Mouse (Mus musculus): Measurements from ENCODE around the gene Ttll5. TPM values are rescaled to one million over a fixed set of nuclear protein-coding genes. Genes with fewer than 3 reads are reported as not detected.
A peak's percentile ranks its signal among the peaks of the same experiment; 100 is the strongest.

Ttll5 gene
- polyA plus RNA-seq, 1 experiment from 2014 or later, result 19.9 TPM

- Histone ChIP-seq H3K36me3 (ENCODE audit: control insufficient read depth, insufficient read depth, low read length) (no peaks in the 10 kb centered on the region; the same call in 1 of the 2 replicates), H3K27me3 (ENCODE audit: control insufficient read depth, insufficient read depth, low read length) (no peaks in the 10 kb centered on the region), H3K4me1 (replicated peaks; ENCODE audit: control insufficient read depth, insufficient read depth, low read length) (no peaks in the 10 kb centered on the region), H3K9me3 (ENCODE audit: control insufficient read depth, low read length) (no peaks in the 10 kb centered on the region), H3K27ac (ENCODE audit: low read depth, low read length) (no peak overlapping the region), H3K9ac (ENCODE audit: low read length) (no peak overlapping the region), H3K4me3 (ENCODE audit: low read depth, low read length) (no peak overlapping the region), H3K4me2 (ENCODE audit: low read depth, low read length, severe bottlenecking) (no peak overlapping the region)
- DNase-seq (ENCODE audit: low spot score), result no peak
- WGBS, result 95% methylated on average over 3 of the region's 3 CpGs
- no peak for ATAC-seq (replicated peaks; ENCODE audit: low FRiP score)
These were observed 4.4 kb downstream of the Ttll5 start for GRCm38 (mm10) chr12:85828856-85829255.

GRCm38 (mm10) chr12:85829866-85830265 is 5.4 kb downstream of the Ttll5 start:
- no peaks in the 10 kb centered on the region; the same call in 1 of the 2 replicates for H3K36me3 ChIP-seq (ENCODE audit: control insufficient read depth, insufficient read depth, low read length)
- ATAC-seq (replicated peaks; ENCODE audit: low FRiP score), result no peak

GRCm38 (mm10) chr12:85830691-85831090 is 6.2 kb downstream of the Ttll5 start:
- Histone ChIP-seq H3K36me3 (ENCODE audit: control insufficient read depth, insufficient read depth, low read length) (no peaks in the 10 kb centered on the region; the same call in 1 of the 2 replicates), H3K9ac (ENCODE audit: low read length) (no peak overlapping the region), H3K27ac (ENCODE audit: low read depth, low read length) (no peak overlapping the region), H3K4me1 (replicated peaks; ENCODE audit: control insufficient read depth, insufficient read depth, low read length) (no peaks in the 10 kb centered on the region; the same call in 1 of the 2 replicates), H3K4me2 (ENCODE audit: low read depth, low read length, severe bottlenecking) (no peak overlapping the region), H3K9me3 (ENCODE audit: control insufficient read depth, low read length) (no peaks in the 10 kb centered on the region), H3K27me3 (ENCODE audit: control insufficient read depth, insufficient read depth, low read length) (no peaks in the 10 kb centered on the region), H3K4me3 (ENCODE audit: low read depth, low read length) (no peak overlapping the region)
- DNase-seq (ENCODE audit: low spot score) (no peak), ATAC-seq (replicated peaks; ENCODE audit: low FRiP score) (no peak)
- WGBS, result 90% methylated on average over 3 of the region's 3 CpGs

More at GRCm38 (mm10) chr12:85829866-85830265, 5.4 kb downstream of the Ttll5 start:
- no peaks in the 10 kb centered on the region for H3K27me3 ChIP-seq (ENCODE audit: control insufficient read depth, insufficient read depth, low read length)
- H3K27ac ChIP-seq (ENCODE audit: low read depth, low read length), result no peak overlapping the region
- H3K9me3 ChIP-seq (ENCODE audit: control insufficient read depth, low read length), result no peaks in the 10 kb centered on the region
- H3K4me3 ChIP-seq (ENCODE audit: low read depth, low read length), result no peak overlapping the region
- no peaks in the 10 kb centered on the region for H3K4me1 ChIP-seq (replicated peaks; ENCODE audit: control insufficient read depth, insufficient read depth, low read length)
- 90% methylated on average over 3 of the region's 3 CpGs for WGBS
- no peak overlapping the region for H3K9ac ChIP-seq (ENCODE audit: low read length)
- no peak overlapping the region for H3K4me2 ChIP-seq (ENCODE audit: low read depth, low read length, severe bottlenecking)
- DNase-seq (ENCODE audit: low spot score), result no peak

- H3K4me1 ChIP-seq (replicated peaks; ENCODE audit: control insufficient read depth, insufficient read depth, low read length), result no peaks in the 10 kb centered on the region; the same call in 1 of the 2 replicates
- 84% methylated on average over 2 of the region's 2 CpGs for WGBS
- H3K4me3 ChIP-seq (ENCODE audit: low read depth, low read length), result no peak overlapping the region
- H3K27ac ChIP-seq (ENCODE audit: low read depth, low read length), result no peak overlapping the region
- H3K36me3 ChIP-seq (ENCODE audit: control insufficient read depth, insufficient read depth, low read length), result no peaks in the 10 kb centered on the region
- DNase-seq (ENCODE audit: low spot score), result peak; percentile 14
- no peak overlapping the region for H3K9ac ChIP-seq (ENCODE audit: low read length)
- ATAC-seq (replicated peaks; ENCODE audit: low FRiP score), result no peak
- H3K4me2 ChIP-seq (ENCODE audit: low read depth, low read length, severe bottlenecking), result no peak overlapping the region
- H3K27me3 ChIP-seq (ENCODE audit: control insufficient read depth, insufficient read depth, low read length), result no peaks in the 10 kb centered on the region
- H3K9me3 ChIP-seq (ENCODE audit: control insufficient read depth, low read length), result no peaks in the 10 kb centered on the region
These were observed 10.1 kb downstream of the Ttll5 start for GRCm38 (mm10) chr12:85834543-85834942.

- Histone ChIP-seq H3K27ac (ENCODE audit: low read depth, low read length) (no peak overlapping the region), H3K4me3 (ENCODE audit: low read depth, low read length) (no peak overlapping the region), H3K36me3 (ENCODE audit: control insufficient read depth, insufficient read depth, low read length) (no peaks in the 10 kb centered on the region), H3K27me3 (ENCODE audit: control insufficient read depth, insufficient read depth, low read length) (no peaks in the 10 kb centered on the region), H3K9me3 (ENCODE audit: control insufficient read depth, low read length) (no peaks in the 10 kb centered on the region), H3K9ac (ENCODE audit: low read length) (no peak overlapping the region), H3K4me2 (ENCODE audit: low read depth, low read length, severe bottlenecking) (no peak overlapping the region), H3K4me1 (replicated peaks; ENCODE audit: control insufficient read depth, insufficient read depth, low read length) (no peaks in the 10 kb centered on the region; the same call in 1 of the 2 replicates)
- ATAC-seq (replicated peaks; ENCODE audit: low FRiP score) (no peak), DNase-seq (ENCODE audit: low spot score) (no peak)
- 87% methylated on average over 2 of the region's 2 CpGs for WGBS
These were observed 13.3 kb downstream of the Ttll5 start for GRCm38 (mm10) chr12:85837765-85838164.

- H3K9ac ChIP-seq (ENCODE audit: low read length), result no peak overlapping the region
- no peaks in the 10 kb centered on the region; the same call in 1 of the 2 replicates for H3K4me1 ChIP-seq (replicated peaks; ENCODE audit: control insufficient read depth, insufficient read depth, low read length)
- H3K9me3 ChIP-seq (ENCODE audit: control insufficient read depth, low read length), result no peaks in the 10 kb centered on the region
- 91% methylated on average over 12 of the region's 12 CpGs for WGBS
- no peak overlapping the region for H3K27ac ChIP-seq (ENCODE audit: low read depth, low read length)
- H3K4me3 ChIP-seq (ENCODE audit: low read depth, low read length), result no peak overlapping the region
- ATAC-seq (replicated peaks; ENCODE audit: low FRiP score), result no peak
- H3K4me2 ChIP-seq (ENCODE audit: low read depth, low read length, severe bottlenecking), result no peak overlapping the region
- no peaks in the 10 kb centered on the region for H3K36me3 ChIP-seq (ENCODE audit: control insufficient read depth, insufficient read depth, low read length)
- H3K27me3 ChIP-seq (ENCODE audit: control insufficient read depth, insufficient read depth, low read length), result no peaks in the 10 kb centered on the region
- no peak for DNase-seq (ENCODE audit: low spot score)
These were observed 15.0 kb downstream of the Ttll5 start for GRCm38 (mm10) chr12:85839371-85840000.

- WGBS, result 83% methylated on average over 7 of the region's 7 CpGs
- no peaks in the 10 kb centered on the region for H3K4me1 ChIP-seq (replicated peaks; ENCODE audit: control insufficient read depth, insufficient read depth, low read length)
- no peak overlapping the region for H3K4me2 ChIP-seq (ENCODE audit: low read depth, low read length, severe bottlenecking)
- H3K4me3 ChIP-seq (ENCODE audit: low read depth, low read length), result no peak overlapping the region
- H3K9me3 ChIP-seq (ENCODE audit: control insufficient read depth, low read length), result no peaks in the 10 kb centered on the region
- no peak overlapping the region for H3K9ac ChIP-seq (ENCODE audit: low read length)
- H3K36me3 ChIP-seq (ENCODE audit: control insufficient read depth, insufficient read depth, low read length), result no peaks in the 10 kb centered on the region; the same call in 1 of the 2 replicates
- DNase-seq (ENCODE audit: low spot score), result no peak
- H3K27me3 ChIP-seq (ENCODE audit: control insufficient read depth, insufficient read depth, low read length), result no peaks in the 10 kb centered on the region
- no peak for ATAC-seq (replicated peaks; ENCODE audit: low FRiP score)
- H3K27ac ChIP-seq (ENCODE audit: low read depth, low read length), result no peak overlapping the region
These were observed 23.9 kb downstream of the Ttll5 start for GRCm38 (mm10) chr12:85848164-85848958.

- no peak for ATAC-seq (replicated peaks; ENCODE audit: low FRiP score)
- 85% methylated on average over 8 of the region's 8 CpGs for WGBS
- Histone ChIP-seq H3K4me2 (ENCODE audit: low read depth, low read length, severe bottlenecking) (no peak overlapping the region), H3K4me3 (ENCODE audit: low read depth, low read length) (no peak overlapping the region), H3K9ac (ENCODE audit: low read length) (no peak overlapping the region), H3K27ac (ENCODE audit: low read depth, low read length) (no peak overlapping the region), H3K4me1 (replicated peaks; ENCODE audit: control insufficient read depth, insufficient read depth, low read length) (no peaks in the 10 kb centered on the region), H3K27me3 (ENCODE audit: control insufficient read depth, insufficient read depth, low read length) (no peaks in the 10 kb centered on the region), H3K36me3 (ENCODE audit: control insufficient read depth, insufficient read depth, low read length) (no peaks in the 10 kb centered on the region; the same call in 1 of the 2 replicates), H3K9me3 (ENCODE audit: control insufficient read depth, low read length) (no peaks in the 10 kb centered on the region)
- no peak for DNase-seq (ENCODE audit: low spot score)
These were observed 26.2 kb downstream of the Ttll5 start for GRCm38 (mm10) chr12:85850661-85851060.
